19 mouse cellular contexts compared by ENCODE assay signal in genomic region chr12:7971736-7972135, GRCm38 (mm10). TPM values are rescaled to one million over a fixed set of nuclear protein-coding genes. Genes with fewer than 3 reads are reported as not detected.
"Had no signal": no experiment of that assay in that cellular context is flagged by ENCODE, and none has a peak within 500 bp of the region (broad histone marks: within the 10 kb centered on the region; RNA-seq: fewer than 3 reads in every experiment).

No protein-coding gene starts in this region.

- H3K27me3 ChIP-seq: liver, embryonic 13.5 days had no signal

- H3K9me3 ChIP-seq: liver, embryonic 13.5 days had no signal

- H3K27ac ChIP-seq: kidney, postnatal 0 days; liver, embryonic 13.5 days; stomach, postnatal 0 days had no signal

- H3K36me3 ChIP-seq: liver, embryonic 13.5 days had no signal

- H3K4me2 ChIP-seq: liver, embryonic 13.5 days; midbrain, embryonic 11.5 days had no signal

- H3K9ac ChIP-seq: liver, embryonic 13.5 days had no signal

- DNase-seq: kidney, postnatal 4 days; liver, embryonic 13.5 days; lung, adult 2 months; lung, postnatal 14 days; lung, postnatal 4 days; midbrain, embryonic 14.5 days; right cerebral cortex, adult 18-20 months; right cerebral cortex, postnatal 14 days; right cerebral cortex, postnatal 4 days; thymus, adult 2 months; thymus, postnatal 14 days; thymus, postnatal 4 days had no signal

- H3K4me3 ChIP-seq: liver, embryonic 13.5 days had no signal

RNA-seq across cellular contexts. Expression of gene Apob, which starts 5.7 kb away (rescaled TPM):
- total RNA-seq: layer of hippocampus, adult 18-20 months; left cerebral cortex, adult 18-20 months; megakaryocyte-erythroid progenitor cell, adult 5-6 weeks had no signal
- polyA plus RNA-seq: midbrain, embryonic 14.5 days; midbrain, postnatal 0 days had no signal
